Mouse (Mus musculus): ENCODE data around the gene Ghsr. TPM values are rescaled to one million over a fixed set of nuclear protein-coding genes. Genes with fewer than 3 reads are reported as not detected.

The Ghsr gene
- polyA plus RNA-seq, 1 experiment = not detected

GRCm38 (mm10) chr3:27406440-27406839 is 35.3 kb downstream of the Ghsr start:
- Histone ChIP-seq H3K27ac (ENCODE audit: insufficient read depth, low read depth, low read length) (no peak overlapping the region), H3K4me3 (ENCODE audit: insufficient read depth, low read length) (no peak overlapping the region), H3K4me1 (ENCODE audit: control insufficient read depth, insufficient read depth, low read length) (no peaks in the 10 kb centered on the region)
- no peak for TF ChIP-seq CTCF (IDR thresholded peaks at IDR 0.05; ENCODE audit: low read depth, low read length)
- no peak for TF ChIP-seq POLR2A (IDR thresholded peaks at IDR 0.05; ENCODE audit: borderline replicate concordance, low read depth, low read length)

- Histone ChIP-seq H3K4me1 (ENCODE audit: control insufficient read depth, insufficient read depth, low read length) (no peaks in the 10 kb centered on the region), H3K27ac (ENCODE audit: insufficient read depth, low read depth, low read length) (no peak overlapping the region), H3K4me3 (ENCODE audit: insufficient read depth, low read length) (no peak overlapping the region)
- no peak for TF ChIP-seq POLR2A (IDR thresholded peaks at IDR 0.05; ENCODE audit: borderline replicate concordance, low read depth, low read length)
- no peak for TF ChIP-seq CTCF (IDR thresholded peaks at IDR 0.05; ENCODE audit: low read depth, low read length)
These were observed 37.4 kb downstream of the Ghsr start for GRCm38 (mm10) chr3:27408564-27408963.

- H3K4me3 ChIP-seq (ENCODE audit: insufficient read depth, low read length) = no peak overlapping the region
- no peak overlapping the region for H3K27ac ChIP-seq (ENCODE audit: insufficient read depth, low read depth, low read length)
- no peaks in the 10 kb centered on the region for H3K4me1 ChIP-seq (ENCODE audit: control insufficient read depth, insufficient read depth, low read length)
- TF ChIP-seq POLR2A (IDR thresholded peaks at IDR 0.05; ENCODE audit: borderline replicate concordance, low read depth, low read length) = no peak
- TF ChIP-seq CTCF (IDR thresholded peaks at IDR 0.05; ENCODE audit: low read depth, low read length) = no peak
These were observed 40.1 kb downstream of the Ghsr start for GRCm38 (mm10) chr3:27411286-27411685.

GRCm38 (mm10) chr3:27413566-27413965 is 42.4 kb downstream of the Ghsr start:
- TF ChIP-seq POLR2A (IDR thresholded peaks at IDR 0.05; ENCODE audit: borderline replicate concordance, low read depth, low read length) (no peak), CTCF (IDR thresholded peaks at IDR 0.05; ENCODE audit: low read depth, low read length) (no peak)
- Histone ChIP-seq H3K27ac (ENCODE audit: insufficient read depth, low read depth, low read length) (no peak overlapping the region), H3K4me1 (ENCODE audit: control insufficient read depth, insufficient read depth, low read length) (no peaks in the 10 kb centered on the region), H3K4me3 (ENCODE audit: insufficient read depth, low read length) (no peak overlapping the region)

- no peak overlapping the region for H3K27ac ChIP-seq (ENCODE audit: insufficient read depth, low read depth, low read length)
- no peaks in the 10 kb centered on the region for H3K4me1 ChIP-seq (ENCODE audit: control insufficient read depth, insufficient read depth, low read length)
- H3K4me3 ChIP-seq (ENCODE audit: insufficient read depth, low read length) = no peak overlapping the region
- TF ChIP-seq POLR2A (IDR thresholded peaks at IDR 0.05; ENCODE audit: borderline replicate concordance, low read depth, low read length) (no peak), CTCF (IDR thresholded peaks at IDR 0.05; ENCODE audit: low read depth, low read length) (no peak)
These were observed 45.6 kb downstream of the Ghsr start for GRCm38 (mm10) chr3:27416786-27417185.

- Histone ChIP-seq H3K4me1 (ENCODE audit: control insufficient read depth, insufficient read depth, low read length) (no peaks in the 10 kb centered on the region), H3K4me3 (ENCODE audit: insufficient read depth, low read length) (no peak overlapping the region), H3K27ac (ENCODE audit: insufficient read depth, low read depth, low read length) (no peak overlapping the region)
- TF ChIP-seq CTCF (IDR thresholded peaks at IDR 0.05; ENCODE audit: low read depth, low read length) (no peak), POLR2A (IDR thresholded peaks at IDR 0.05; ENCODE audit: borderline replicate concordance, low read depth, low read length) (no peak)
These were observed 47.5 kb downstream of the Ghsr start for GRCm38 (mm10) chr3:27418602-27419001.

- TF ChIP-seq CTCF (IDR thresholded peaks at IDR 0.05; ENCODE audit: low read depth, low read length) = no peak
- no peak for TF ChIP-seq POLR2A (IDR thresholded peaks at IDR 0.05; ENCODE audit: borderline replicate concordance, low read depth, low read length)
- H3K4me3 ChIP-seq (ENCODE audit: insufficient read depth, low read length) = no peak overlapping the region
- H3K27ac ChIP-seq (ENCODE audit: insufficient read depth, low read depth, low read length) = no peak overlapping the region
- H3K4me1 ChIP-seq (ENCODE audit: control insufficient read depth, insufficient read depth, low read length) = no peaks in the 10 kb centered on the region
These were observed 50.8 kb downstream of the Ghsr start for GRCm38 (mm10) chr3:27421980-27422379.

GRCm38 (mm10) chr3:27422521-27422920 is 51.4 kb downstream of the Ghsr start:
- Histone ChIP-seq H3K4me1 (ENCODE audit: control insufficient read depth, insufficient read depth, low read length) (no peaks in the 10 kb centered on the region), H3K27ac (ENCODE audit: insufficient read depth, low read depth, low read length) (no peak overlapping the region), H3K4me3 (ENCODE audit: insufficient read depth, low read length) (no peak overlapping the region)
- TF ChIP-seq POLR2A (IDR thresholded peaks at IDR 0.05; ENCODE audit: borderline replicate concordance, low read depth, low read length) (no peak), CTCF (IDR thresholded peaks at IDR 0.05; ENCODE audit: low read depth, low read length) (no peak)

- H3K4me1 ChIP-seq (ENCODE audit: control insufficient read depth, insufficient read depth, low read length) = no peaks in the 10 kb centered on the region
- H3K27ac ChIP-seq (ENCODE audit: insufficient read depth, low read depth, low read length) = no peak overlapping the region
- TF ChIP-seq POLR2A (IDR thresholded peaks at IDR 0.05; ENCODE audit: borderline replicate concordance, low read depth, low read length) (no peak), CTCF (IDR thresholded peaks at IDR 0.05; ENCODE audit: low read depth, low read length) (no peak)
- H3K4me3 ChIP-seq (ENCODE audit: insufficient read depth, low read length) = no peak overlapping the region
These were observed 53.0 kb downstream of the Ghsr start for GRCm38 (mm10) chr3:27424049-27424667.

- no peak for TF ChIP-seq CTCF (IDR thresholded peaks at IDR 0.05; ENCODE audit: low read depth, low read length)
- no peak for TF ChIP-seq POLR2A (IDR thresholded peaks at IDR 0.05; ENCODE audit: borderline replicate concordance, low read depth, low read length)
- Histone ChIP-seq H3K27ac (ENCODE audit: insufficient read depth, low read depth, low read length) (no peak overlapping the region), H3K4me3 (ENCODE audit: insufficient read depth, low read length) (no peak overlapping the region), H3K4me1 (ENCODE audit: control insufficient read depth, insufficient read depth, low read length) (peaks cover 15% of the 10 kb centered on the region)
These were observed 56.3 kb downstream of the Ghsr start for GRCm38 (mm10) chr3:27427406-27427805.

Other genes starting within 250 kb of the Ghsr start
- gene Ect2, start 217.5 kb upstream of the Ghsr start, polyA plus RNA-seq (2012; ENCODE audit: insufficient read depth, insufficient read length, missing spikeins) = 20.5 and 26.0 TPM in 2 replicates
- gene Nceh1, start 188.4 kb upstream of the Ghsr start, polyA plus RNA-seq (2012; ENCODE audit: insufficient read depth, insufficient read length, missing spikeins) = 126 and 137 TPM in 2 replicates
- 2.0 and 2.8 TPM in 2 replicates for gene Tnfsf10, start 54.3 kb upstream of the Ghsr start, polyA plus RNA-seq (2012; ENCODE audit: insufficient read depth, insufficient read length, missing spikeins)

All from bone marrow macrophage, adult 2 months (primary cell).